Mouse (Mus musculus) embryo, embryonic 9.5 days (tissue): Measurements from ENCODE around the gene Cd151.

Experiments used
- DNase-seq: peaks from one replicate; pipeline ENCODE4 v3.0.0-alpha.2; 2017; ENCODE audit errors: extremely low spot score

Cd151 gene

DNA sequence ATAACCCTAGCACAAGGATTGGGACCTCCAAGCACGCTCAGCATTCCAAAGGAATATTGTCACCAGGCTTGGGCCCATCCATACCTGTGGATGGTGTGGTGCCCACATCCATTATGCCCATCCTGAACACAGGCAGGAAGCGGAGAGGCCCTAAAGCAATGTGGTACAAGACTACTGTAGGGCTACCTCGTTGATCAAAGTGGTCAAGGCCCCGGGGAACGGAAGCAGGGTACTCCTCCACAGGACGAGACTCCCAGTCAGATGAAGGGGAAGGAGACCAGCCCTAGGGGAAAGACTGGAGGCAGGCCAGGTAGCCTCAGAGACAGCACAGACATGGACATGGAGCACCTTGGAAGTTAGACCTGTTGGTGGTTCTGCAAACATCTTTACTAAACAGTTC lies 5.6 kb downstream of the Cd151 start:
- DNase-seq: no peak

DNA sequence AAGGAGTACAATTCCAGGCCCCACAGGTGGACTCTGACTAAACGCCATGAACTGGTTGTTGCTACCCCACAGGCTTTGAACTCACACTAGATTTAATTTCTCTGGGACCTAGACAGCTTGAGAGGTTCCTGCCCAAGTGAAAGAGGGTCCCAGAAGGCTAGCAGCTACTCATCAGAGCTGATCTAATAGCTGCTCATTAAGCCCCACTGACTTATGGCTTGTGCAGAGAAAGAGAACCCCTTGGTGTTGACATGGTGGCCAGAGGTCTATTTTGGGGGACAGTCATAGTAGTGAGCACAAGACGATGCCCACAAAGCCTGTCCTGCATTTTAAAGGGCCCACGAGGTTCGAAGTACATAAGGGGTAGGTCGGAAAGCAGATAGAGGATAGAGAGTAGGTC lies 7.0 kb downstream of the Cd151 start:
- no peak for DNase-seq

DNA sequence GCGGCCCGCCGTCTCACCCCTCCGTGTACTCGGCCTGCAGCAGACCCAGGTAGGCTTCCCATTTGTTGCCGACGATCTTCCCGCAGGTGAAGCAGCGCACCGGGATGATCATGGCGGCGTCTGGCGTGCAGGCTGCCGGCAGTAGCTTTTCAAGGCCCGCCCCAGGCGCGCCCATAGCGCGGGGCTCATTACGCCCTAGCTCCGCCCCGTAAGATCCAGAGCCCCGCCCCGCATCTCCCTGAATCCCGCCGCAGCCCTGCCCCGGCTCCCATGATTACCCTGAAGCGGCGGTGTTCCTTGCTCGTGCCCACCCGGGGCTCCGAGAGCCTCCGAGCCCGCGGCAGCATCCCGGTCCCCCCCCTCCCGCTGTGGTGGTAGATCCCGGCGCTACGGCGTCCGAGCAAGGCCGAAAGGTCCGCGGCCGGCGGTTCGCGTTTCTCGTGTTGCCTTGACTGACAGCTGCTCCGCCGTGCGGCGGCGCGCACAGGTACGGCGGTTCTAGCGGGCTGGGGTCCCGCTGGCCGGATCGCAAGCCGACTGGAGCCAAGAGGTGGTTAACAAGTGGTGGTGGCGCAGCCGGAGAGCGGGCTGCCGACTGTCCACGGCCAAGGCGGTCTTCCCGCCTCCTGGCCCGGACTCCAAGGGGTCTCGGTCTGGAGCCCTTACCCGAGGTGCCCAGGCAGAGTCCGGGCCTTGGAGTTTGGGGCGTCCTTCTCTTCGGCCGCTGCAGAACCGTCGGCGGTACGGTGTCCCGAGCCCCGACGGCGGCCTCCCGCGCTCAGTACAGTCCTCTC lies 8.0 kb downstream of the Cd151 start, which contains the start of the genes Polr2l and Tspan4:
Gene Polr2l (minus strand): TSS at position 122 of the 794 bp plus-strand sequence.
Gene Tspan4 (plus strand): TSS at position 230 of the 794 bp plus-strand sequence.
- peak; percentile 93 for DNase-seq

DNA sequence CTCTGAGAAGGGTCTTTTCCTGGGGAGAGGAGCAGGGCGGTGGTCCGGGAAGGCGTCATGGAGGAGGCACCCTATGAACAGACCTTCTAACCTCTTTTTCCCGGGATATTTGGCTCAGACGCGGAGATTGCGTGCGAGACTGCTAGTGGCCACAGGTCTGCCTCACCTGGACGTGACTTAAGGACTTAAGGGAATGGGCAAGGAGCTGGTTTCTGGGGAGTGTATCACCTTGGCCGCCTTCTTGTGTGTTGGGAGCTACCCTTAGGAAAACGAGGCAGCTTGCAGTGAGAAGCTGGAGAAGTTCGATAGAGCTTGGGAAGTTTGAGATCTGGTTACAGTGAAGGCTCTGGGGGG lies 8.6 kb downstream of the Cd151 start:
- DNase-seq: no peak

DNA sequence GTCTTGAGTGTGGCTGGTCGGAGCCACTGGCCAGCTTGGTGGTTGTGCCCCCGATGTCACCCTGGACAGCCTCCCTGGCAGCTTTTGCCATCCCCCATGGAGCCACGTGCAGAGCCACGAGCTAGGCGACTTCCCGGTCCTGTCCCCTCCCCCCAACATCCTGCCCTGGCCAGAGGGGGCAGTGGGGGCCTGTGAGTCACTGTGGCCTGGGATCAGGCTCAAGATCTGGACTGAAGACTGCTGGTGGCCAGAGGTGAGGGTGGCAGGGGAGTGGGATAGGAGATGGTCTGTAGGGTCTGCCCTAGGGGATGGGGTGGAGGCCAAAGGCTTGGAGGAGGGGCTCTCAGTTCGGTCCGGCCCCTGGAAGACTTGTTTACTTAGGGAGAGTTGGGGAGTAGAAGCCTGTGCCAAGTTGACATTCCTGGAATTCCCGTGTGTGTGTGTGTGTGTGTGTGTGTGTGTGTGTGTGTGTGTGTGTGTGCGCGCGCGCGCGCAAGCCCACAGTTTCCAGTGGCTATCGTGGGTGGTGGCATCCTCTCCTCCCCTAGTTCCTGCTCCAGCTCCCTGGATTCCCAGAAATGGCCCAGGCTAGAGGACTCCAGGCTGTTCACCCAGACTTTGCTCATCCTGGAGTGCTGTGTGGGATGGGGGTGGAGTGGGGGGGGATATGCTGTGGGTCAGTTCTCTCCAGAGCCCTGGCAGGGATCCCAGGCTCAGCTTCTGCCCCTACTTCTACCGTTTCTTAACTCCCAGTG lies 9.2 kb downstream of the Cd151 start:
- DNase-seq: peak; percentile 80

DNA sequence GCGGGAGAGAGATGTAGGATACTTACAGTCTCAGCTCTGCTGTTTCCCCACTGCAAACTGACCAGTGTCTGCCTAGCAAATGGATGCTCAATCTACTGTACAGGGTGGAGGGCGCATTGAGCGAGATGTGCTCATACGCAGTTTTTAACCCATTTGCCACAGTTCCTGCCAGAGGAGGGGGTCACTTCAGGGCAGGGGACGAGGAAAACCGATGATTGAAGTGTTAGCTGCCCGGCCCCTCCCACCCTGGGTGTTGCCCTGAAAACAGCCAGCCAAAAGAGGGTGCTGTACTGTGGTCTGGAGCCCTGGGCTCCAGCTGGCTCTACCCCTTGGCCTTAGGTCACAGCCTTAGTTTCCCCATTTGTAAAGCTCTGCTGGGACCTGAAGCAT lies 9.8 kb downstream of the Cd151 start:
- DNase-seq: no peak

DNA sequence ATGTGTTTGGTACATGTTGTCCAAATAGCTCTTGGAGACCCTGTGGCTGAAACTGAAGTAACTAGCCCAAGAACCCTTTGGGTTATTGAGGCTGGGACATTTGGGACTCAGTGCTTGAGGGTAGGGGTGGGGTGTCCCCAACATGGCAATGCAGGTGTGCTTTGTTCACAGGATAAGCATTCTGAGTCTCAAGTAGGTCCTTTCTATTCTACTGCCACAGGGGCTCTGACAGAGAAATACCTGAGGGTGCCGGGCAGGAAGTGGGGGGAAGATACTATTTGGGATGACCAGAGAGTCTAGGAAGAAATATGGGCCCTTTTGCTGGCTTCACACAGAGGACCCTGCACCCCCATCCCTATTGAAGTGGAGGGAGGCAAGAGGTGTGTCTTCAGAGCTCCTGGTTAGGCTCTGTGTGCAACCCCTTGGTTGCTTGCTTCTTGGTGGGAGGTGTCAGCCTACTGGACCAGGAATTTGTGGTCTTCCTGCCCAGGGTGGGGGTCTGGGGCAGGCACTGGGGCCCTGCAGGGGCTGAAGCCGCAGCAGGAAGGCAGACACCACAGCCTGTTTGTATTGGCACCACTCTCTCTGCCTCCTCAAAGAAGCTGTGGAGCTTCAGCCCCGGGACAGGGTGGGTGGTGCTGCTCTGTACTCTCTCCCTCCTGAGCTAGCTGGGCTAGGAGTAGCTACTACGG lies 10.5 kb downstream of the Cd151 start:
- no peak for DNase-seq

DNA sequence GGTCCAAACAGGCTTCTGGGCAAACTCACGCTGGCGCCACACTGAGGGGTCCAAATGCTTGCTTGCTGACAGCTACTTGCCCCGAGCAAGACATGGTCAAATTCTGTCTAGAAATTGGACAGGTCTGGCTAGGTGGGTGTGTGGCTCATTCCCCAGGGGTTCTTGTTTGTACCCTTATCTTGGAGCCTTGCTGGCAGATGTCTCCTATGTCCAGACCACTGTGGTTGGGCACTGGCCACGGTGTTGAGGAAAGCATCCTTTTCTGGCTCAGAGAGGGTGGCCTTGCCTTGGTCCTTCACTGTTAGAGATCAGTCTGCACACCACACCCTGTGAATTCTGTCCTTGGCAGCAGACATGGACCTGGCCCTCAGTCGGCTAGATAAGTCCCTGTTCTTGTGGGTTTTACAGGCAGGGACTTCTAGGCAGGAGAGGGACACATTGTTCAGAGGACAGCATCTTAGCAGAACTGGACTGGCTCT lies 11.1 kb downstream of the Cd151 start:
- DNase-seq: no peak

DNA sequence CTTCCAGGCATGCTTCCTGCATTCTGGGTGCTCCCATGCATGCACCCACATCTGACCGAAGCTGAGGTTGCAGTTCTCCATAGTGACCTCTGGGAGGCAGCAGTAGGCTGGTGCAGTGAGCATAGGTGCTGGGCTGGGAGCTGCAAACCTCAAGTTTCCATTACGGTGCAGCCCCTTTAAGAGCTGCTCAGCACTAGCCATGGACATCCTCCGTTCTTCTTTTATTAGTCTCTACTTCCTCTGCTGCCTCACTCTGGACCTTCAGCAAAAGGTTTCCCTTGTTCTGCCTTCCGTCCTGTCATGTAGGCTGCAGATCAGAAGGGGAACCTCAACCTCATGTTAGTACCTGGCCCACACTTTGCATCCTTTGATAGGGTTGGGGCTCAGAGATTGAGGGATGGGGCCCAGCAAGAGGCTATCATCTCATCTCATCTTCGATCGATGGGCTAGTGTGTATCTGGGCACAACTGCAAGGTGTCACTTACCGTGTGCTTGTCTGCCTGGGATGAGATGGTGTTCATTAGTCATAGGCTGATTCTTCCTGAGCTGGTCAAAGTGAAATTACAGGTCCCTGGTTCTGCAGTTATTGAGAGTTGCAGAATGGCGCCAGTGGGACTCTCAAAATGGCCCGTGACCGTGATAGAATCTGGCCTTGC lies 13.8 kb downstream of the Cd151 start:
- DNase-seq: peak; percentile 68

DNA sequence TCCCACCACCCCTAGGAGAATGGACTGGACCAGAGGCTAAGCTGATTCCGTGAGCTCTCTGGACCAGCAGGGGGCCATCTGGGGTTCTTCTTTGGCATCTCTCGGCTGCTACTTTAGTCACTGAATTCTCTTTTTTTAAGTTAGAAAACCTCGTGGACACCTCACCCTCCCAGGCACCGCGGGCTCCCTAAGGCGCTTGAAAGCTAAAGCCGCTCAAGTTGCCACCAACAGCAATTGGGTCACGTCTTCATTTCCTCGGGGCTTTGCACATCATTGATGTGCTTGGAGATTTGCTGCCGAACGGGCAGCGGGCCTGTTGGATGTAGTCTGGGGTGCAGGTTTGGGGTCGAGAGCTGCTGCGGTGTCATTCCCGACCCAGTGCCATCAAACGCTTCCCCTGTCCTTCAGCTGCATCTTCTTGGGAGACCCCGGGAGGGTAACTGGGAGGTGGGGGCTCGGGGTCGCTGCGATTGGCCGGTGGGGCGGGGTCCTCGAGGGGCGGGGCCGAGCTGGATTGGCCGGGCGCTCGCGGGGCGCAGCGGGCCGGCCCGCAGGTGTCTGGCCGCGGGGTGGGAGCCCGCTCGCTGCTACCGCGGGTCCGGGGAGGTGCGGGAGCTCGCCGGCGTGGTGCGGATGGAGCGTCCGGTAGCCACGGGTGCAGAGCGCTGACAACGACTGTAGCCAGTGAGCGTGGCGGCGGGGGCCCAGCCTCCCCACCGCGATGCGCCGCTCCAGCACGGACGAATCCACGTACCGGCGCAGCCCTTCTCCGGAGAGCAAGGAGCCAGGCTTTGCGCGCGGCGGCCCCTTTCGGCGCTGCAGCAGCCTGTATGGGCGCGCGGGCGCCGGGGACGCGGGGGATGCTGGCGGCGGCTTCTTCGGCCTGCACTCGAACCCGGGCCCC lies 14.6 kb downstream of the Cd151 start:
- DNase-seq: peak; percentile 78

DNA sequence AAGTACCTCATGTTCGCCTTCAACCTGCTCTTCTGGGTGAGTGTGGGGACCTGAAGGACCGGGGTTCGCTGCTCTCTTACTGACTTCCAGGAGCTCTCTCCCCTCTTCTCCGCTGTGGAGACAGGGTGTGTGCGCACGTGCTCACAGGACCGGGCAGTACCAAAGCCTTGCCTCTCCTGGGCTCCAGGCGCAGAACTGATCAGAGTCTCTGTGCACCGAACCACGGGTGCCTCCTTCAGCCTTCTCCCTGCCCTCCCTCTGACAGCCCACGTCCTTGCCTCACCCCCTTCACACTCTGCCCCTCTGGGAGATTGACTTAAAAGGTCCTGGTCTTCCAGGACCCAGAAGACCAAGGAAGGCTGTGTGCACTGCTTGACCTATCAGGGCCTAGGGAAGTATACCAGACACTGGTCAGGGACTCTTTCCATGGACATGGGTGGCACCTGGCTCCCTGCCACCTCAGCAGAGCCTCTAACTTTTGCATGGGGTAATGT lies 15.4 kb downstream of the Cd151 start:
- DNase-seq: no peak

DNA sequence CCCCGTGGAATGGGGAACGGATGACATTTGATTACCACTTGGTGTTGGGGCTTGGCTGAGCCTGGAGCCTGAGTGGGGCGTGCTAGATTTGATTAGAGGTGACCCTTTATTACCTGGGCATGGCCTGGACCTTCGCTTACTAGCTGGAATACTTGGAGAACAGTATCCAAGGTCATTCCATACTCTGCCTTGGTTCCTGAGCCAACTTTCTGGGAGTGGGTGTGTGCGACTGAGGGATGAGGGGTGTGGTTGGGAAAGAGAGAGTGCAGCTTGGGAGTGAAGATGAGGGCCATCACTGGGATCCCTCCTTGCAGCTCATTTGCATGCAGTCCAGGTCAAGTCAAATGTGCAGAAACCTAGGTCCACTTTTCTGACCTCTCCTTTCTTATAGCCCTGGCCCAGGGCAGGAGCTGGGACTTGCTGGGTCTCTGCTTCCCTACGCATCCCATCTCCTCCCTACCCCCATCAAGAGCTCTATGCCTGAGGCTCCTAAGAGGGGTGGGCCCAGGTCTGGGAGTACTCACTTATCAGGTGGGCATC lies 16.0 kb downstream of the Cd151 start:
- no peak for DNase-seq

DNA sequence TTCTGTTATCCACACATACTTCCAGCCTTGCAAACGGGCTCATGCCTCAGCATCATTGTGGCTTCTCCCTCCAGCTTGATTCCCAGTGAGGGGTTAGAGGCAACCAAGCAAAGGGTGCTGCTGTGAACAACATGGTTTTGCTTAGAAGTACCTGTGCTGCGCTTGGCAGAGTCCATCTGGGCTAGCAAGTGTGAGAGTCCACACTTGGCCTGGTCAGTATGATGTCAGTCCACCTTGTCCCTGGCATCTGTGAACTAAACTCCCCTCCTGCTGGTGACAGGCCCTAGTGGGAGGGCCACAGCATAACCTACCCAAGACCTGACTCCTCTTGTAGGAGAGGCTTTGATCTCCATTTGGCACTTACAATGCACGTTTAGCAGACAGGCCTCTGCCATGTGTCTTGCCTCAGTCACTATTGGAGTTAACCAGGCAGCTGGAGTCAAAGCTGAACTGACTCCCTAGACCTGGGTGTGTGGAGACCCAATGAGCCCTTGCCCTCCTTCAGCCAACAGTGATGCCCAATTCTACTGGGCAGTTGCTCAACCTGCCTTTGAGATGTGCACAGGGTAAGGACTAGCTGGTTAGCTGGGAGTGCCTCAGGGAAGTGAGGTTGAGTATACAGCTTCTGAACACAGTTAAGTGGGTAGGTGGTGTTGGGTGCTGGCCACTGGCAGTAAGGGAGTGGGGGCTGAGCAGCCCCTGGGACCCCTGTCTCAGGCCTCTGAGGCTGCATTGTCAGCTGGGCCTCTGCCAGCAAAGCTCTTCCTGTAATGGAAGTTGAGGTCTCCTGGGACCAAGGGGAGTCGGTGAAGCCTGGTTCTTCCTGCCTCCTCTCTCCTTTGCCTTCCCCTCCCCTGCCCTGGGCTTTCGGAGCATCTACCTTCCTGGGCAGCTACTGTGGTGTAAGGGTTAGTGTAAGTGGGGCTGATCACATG lies 17.3 kb downstream of the Cd151 start:
- no peak for DNase-seq

DNA sequence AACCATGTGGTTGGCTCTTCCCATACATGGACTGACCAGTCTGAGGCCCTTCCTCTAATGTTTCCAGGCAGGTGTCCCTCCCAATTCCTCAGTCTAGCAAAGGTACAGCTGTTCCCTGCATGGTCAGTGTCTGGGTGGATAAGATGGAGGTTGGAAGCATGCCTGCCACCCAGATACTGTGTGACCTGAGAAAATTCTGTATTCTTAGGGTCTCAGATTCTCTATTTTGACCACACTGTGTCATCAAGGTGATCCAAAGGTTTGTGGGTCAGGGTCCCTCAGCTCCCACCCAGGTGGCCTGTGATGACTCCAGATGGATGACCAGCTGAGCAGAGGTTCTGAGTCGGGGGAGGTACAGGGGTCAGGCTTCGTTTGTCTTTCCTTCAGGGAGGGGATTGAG lies 18.0 kb downstream of the Cd151 start:
- DNase-seq: no peak

DNA sequence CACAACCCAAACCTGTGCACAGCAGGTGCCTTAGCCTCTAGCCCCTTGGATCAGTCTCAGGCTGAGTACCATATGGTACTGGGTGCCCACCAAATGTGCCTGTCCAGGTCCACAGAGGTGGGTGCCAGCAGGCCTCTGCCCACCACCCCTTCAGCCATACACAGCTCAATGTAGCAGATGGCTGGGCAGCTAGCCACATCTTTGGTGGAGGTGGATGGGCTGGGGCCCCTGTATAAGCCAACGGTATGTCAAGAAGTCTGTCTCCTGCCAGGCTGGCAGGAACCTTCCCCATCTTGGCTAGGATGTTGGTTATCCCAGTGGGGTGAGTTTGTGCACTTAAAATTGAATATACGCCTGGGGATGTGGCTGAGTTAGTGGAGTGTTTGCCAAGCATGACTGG lies 18.4 kb downstream of the Cd151 start:
- DNase-seq: no peak

DNA sequence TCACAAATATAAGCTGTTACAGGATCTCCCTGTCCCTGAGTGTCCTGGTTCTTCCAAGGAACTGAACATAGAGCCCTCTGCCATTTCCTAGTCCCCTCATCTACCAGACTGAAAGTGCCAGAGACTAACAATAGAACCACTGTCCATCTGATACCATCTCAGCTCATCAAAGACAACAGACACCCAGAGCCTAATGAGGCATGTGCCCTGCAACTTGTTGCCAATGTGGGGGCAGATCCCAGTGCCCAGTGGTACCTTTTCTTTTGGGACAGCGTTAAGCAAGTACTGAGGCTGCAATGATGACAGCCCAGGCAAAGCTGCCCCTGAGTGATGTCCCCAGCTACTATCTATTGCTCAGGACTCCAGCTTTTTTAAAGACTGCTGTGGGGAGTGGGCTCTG lies 19.0 kb downstream of the Cd151 start:
- no peak for DNase-seq

DNA sequence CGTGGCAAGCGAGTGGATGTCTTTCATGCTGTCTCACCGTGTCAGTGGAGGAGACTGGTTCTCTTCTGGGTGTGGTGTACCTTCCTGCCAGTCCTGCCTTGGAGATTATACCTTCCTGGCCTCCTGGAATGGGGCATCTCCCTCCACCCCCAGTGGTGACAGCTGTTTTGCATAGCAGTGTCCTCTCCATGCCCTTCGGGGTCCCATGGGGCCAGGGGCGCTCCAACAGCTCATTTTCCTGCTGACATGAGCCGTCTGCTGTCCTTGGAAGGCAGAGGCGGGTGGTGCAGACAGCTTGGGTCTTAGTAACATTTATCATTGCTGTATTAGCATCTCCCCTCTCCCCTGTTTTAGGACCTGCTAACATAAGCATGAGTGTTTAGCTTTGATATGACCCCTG lies 19.9 kb downstream of the Cd151 start:
- DNase-seq: no peak

DNA sequence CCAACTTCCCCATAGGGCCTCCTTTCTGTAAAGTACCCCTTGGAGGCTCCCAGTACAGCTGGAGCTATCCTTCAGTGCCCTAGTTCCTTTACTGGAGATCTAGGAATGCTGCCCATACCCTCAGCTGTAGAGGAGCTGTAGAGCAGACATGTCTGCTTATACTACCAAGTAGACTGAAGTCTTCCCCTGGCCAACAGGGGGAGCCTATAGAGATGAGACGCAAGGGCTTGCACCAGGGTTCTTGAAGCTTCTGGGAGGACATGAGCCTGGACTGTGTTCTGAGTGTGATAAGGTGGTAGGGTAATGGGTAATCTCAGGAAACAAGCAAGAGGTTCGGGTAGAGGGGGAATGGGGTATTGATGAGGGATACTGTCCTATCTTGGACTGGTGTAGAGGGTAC lies 24.0 kb downstream of the Cd151 start:
- no peak for DNase-seq

DNA sequence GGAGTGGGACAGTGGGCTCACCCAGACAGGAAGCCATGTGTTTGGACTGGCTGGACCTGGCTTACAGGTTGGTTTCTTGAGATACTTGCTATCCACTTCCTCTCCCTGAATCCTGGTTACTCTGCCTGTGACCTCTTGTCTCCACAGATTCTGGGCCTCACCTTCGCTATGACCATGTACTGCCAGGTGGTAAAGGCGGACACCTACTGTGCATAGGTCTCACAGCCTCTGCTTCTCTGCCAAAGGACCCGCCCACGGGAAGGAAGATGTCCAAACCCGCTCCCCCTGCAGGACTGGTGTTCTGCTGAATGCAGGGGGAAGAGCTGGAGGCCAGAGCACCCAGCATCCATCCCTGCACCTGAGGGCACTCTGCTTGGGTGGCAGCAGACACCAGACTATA lies 25.5 kb downstream of the Cd151 start:
- DNase-seq: no peak
